Mouse (Mus musculus) right cerebral cortex, postnatal 25 days (tissue): ENCODE measurements at regions not wholly inside any gene's neighbourhood (a gene's known extent, or its start where the extent isn't known, plus 50 kb on each side); places are given as distances from the start of the nearest gene placed in this dataset.
A peak's percentile ranks its signal among the peaks of the same experiment; 100 is the strongest.

Experiments used
- DNase-seq: peaks from one replicate; pipeline ENCODE4 v3.0.0; 2022

- DNase-seq = no peak
Measured at GRCm38 (mm10) chr1:90406663-90407062, 196.1 kb upstream of the Cops8 start.

GRCm38 (mm10) chr1:90408504-90409215, 194.1 kb upstream of the Cops8 start:
- no peak for DNase-seq

- DNase-seq = no peak
Measured at GRCm38 (mm10) chr1:90409236-90409635, 193.5 kb upstream of the Cops8 start.

- no peak for DNase-seq
Measured at GRCm38 (mm10) chr1:90412511-90413045, 190.2 kb upstream of the Cops8 start.

DNA sequence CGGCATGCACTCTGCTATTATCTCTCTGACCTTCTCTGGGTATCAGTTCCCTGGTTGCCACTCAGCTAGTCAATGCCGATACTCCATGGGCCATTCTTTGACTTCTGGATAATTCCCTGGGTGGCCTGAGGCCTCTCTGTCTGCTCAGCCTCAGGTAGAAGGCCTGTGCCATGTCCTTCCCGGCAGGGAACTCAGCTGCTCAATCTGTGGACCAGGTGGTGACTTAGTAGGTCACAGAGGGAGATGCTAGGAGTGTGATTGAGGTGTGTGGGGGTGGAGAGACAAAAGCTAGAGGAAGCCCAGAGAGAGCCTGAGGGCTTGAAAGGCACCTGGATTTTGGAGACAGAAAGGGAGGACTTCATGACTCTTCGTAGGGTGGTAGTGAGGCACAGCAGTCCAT, 188.0 kb upstream of the Cops8 start:
- no peak for DNase-seq

DNA sequence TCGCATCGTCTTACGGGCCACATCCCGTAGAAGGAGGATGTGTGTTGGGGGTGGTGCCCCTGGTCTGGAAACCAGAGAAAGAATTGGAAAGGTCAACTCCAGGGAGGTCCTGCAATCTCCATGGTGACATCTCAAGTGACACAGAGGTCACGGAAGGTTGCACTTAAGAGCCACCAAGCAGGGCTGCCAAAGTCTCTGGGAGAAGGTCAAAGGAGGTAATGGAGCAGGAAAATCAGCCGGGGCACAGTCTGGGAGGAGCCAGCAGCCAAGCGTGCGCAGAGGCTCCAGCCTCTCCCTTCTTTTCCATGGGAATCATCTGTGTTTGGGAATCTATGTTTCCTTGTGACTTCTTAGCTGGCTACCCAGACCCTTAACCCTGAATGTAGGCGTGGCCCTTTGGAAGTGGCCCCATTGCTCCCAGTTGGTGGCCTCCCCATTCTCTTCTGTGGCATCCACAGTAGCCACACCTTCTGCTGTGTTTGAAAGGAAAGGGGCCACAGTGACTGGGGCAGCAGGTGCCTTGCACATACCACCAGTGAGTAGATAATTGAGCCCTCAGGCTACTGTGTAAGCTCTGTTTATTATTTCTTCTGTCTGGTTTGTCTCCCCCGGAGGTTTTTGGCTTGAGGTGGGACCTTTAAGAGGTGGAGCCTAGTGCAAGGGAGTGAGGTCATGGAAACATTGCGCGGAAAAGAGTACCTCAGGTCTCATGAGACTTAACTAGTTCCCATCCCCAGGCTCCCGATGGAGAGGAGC, 178.5 kb upstream of the Cops8 start:
- no peak for DNase-seq

- DNase-seq = no peak
Measured at GRCm38 (mm10) chr1:90428334-90428733, 174.4 kb upstream of the Cops8 start.

- no peak for DNase-seq
Measured at GRCm38 (mm10) chr1:90428774-90429173, 174.0 kb upstream of the Cops8 start.

DNA sequence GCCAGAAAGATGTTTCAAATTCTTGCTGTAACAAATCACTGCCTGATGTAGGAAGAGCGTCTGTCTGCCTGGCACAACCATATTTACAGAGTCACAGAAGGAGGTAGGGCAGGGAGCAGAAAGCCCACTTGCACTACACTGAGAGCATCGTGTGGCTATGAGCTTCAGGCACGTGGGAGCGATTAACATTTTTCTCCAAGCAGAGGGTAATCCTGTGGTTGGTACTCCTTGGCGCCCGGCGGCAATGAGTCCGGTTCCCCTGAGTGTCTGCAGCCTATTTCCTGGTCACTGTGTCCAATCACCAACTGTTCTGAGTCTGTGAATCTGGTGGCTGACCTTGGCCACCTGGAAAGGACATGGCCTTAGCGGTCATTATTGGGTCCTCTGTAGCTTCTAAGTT, 172.3 kb upstream of the Cops8 start:
- no peak for DNase-seq

DNA sequence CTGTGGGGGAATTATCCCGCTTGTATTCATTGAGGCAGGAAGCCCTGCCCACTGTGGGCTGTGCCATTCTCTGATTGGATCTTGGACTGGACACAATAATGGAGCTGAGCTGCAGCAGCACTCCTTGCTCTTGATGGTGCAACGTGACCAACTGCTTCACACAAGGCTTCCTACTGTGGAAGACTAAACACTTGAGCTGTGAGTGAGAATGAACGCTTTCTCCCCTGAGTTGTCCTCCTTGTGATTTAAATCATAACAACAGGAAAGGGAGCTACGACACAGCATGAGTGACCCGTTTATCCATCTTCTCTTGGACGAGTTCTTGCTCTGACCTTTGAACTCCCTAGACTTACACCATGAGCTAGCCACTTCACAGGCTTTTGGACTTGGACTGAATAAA, 171.0 kb upstream of the Cops8 start:
- no peak for DNase-seq

- no peak for DNase-seq
Measured at GRCm38 (mm10) chr1:90433911-90434310, 168.9 kb upstream of the Cops8 start.

- no peak for DNase-seq
Measured at GRCm38 (mm10) chr1:90440638-90441037, 162.1 kb upstream of the Cops8 start.

DNA sequence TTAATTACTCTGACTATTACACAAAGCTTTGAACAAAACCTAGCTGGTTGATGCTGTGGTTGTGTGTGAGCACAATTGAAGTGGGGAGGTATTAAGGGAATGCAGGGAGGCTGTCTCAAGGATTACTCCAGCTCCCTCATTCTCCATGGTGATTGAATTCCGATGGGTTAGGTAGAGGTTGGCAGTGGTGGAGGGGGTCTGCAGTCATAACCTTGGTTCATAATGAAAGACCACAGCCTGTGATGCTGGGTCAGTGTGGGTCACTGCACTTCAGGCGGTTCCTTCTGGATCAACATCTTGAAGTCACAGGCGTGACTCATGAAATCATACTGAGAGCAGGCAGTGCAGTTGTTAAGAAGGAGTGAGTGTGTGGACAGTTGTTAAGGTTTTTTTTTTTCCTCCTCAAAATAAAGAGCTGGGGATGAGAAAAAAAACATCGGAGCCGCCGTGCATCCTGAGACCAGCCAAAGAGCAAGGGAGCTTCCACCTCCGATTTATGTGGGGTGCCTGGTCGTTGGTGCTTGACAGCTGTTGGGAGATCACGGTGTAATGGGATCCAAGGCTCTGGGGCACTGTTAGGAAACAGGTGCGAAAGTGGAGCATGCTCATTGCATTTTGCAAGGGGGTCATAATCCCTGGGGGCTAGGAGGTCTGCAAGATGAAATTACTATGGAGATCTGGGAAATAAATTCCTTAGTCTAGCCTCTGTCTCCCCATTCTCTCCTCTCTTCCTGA, 161.5 kb upstream of the Cops8 start:
- DNase-seq = no peak

DNA sequence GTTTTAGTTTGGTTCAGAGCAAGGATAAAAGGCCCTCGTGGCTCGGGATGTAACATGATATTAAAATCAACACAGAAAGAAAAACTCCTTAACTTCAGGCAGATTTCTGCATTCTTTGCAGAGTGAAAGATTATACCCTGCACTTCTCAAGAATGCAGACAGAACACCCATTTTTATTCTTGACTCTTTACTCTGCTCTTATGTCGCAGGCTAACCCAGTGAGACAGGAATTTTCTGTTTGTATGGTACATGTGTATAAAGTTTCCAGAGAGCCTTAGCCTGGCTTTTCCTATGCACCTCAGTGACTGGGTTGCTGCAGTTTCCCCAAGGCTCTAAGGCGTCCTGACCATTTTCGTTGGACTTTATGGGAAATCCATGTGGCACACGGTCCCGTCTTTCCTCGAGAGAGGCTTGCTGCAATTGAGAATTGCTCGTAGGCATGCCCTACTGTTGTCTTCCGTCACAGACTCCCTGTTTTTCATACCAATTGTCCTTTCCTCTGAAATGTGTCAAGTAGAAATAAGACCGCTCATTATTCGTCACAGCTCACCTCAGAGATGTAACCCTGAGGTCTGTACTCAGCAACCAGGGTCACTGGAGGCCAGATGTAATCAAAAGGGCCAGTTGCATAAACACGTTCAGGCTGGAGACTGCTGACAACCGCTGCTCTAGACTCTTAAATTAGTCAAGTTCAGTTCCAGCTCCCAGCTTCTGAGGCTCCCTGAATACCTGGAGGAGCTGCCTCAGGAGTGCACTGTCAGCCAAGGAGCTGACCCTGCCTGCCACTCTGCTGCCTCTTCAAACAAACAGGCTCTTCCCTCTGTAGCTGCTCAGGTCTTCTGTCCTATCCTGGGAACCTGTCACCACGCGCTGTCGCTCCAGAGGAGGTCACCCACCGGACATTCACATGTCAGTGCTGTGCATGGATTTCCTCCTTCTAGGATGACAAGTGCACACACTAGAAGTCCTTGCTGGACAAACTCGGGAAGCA, 160.2 kb upstream of the Cops8 start:
- DNase-seq = no peak

GRCm38 (mm10) chr1:90449571-90450226, 153.1 kb upstream of the Cops8 start:
- DNase-seq = no peak

DNA sequence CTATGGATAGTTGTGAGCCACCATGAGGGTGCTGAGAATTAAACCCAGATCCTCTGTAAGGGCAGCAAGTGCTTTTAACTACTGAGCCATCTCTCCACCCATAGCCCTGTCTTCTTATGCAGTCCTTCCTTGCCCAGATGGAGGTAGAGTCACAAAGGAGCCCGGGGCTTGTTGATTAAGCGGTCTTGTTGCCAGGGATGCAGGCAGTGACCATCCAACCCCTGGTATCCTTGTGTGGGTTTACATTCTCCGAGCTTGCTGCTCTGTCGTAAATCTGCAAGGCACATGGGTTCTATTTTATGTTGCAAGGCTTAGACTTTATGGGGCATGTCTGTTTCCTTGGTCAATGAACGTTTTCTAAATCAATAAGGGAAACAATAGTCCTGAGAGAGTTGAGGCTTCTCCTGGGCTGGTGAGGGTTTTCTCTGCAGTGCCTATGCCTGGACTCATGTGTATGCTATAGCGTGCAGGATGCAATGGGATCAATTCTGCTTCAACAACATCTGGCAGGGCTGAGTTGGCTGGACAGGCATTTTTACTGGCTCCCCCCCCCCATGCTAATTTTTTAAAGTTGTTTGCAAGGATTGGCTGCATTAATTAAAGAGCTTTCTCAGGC, 150.7 kb upstream of the Cops8 start:
- no peak for DNase-seq

DNA sequence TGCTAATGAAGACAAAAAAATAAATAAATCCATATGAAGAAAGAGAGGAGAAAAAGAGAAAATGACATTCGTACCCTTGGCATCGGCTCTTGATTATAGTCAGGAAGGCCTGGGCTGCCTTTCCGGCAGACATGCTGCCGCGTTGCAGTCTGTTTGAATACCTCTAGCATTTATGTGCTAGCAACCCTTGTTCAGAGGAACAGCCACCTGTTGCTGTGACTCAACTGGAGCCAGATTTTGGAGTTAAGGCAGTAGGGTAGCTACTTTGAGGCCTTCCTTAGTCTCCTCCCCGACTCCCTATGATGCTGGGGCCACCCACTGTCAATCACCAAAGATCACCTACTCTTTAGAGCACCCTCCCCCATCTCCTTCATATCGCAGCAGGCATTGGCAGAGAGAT, 148.5 kb upstream of the Cops8 start:
- DNase-seq = no peak

DNA sequence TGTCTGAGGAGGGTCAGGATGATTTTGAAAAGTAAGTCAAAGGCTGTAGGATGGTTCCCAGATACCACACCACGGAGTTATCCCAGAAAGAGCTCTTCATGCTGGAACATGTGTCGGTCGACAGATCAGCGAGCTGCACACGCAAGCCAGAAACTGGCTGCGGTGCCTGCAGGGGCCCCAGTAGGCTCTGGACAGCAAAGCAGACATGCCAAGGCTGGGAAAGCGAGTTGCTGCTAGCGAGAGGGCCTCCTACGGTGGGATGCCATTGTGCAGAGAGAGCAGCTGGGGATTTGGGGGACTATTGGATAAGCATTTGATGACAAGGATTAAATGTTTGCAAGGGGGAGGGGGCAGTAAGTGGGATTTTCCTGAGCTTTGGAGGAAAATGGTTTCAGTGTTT, 145.4 kb upstream of the Cops8 start:
- DNase-seq = no peak

DNA sequence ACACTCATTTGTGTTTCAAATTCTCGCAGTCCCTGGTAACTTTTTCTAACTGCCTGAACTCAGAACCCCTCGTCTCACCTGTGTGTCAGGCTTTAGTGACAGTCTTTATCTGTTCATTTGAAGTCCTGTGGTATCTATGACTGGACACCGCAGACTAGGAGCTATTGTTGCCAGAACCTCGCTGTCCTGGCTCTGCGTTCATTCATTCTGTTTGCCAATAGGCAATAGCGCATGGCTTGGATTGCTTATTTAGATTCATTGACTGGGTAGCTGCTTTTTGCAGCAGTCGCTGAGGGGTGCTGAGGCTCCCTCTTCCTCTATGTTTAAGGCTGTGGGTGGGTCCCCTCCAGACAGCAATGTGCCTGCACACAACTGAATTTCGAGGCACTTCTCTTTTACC, 144.6 kb upstream of the Cops8 start:
- no peak for DNase-seq

DNA sequence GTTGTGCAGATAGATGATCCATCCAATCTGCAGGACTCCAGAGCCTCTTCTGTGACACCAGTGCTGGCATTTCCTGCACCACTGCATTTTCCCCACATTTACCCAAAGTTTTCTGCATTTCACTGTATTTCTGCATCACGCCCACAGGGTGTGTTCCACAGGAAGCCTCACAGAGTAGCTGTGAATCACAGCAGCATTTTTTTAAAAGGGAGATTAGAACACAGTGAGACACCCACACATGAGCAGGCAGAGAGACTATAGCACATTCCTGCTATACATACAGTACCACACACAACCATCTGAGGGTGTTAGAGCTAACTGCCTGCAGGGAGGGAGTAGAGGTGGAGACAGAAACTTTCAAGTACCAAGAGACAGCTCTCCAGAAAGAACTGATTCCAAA, 141.1 kb upstream of the Cops8 start:
- DNase-seq = peak; percentile 19

DNA sequence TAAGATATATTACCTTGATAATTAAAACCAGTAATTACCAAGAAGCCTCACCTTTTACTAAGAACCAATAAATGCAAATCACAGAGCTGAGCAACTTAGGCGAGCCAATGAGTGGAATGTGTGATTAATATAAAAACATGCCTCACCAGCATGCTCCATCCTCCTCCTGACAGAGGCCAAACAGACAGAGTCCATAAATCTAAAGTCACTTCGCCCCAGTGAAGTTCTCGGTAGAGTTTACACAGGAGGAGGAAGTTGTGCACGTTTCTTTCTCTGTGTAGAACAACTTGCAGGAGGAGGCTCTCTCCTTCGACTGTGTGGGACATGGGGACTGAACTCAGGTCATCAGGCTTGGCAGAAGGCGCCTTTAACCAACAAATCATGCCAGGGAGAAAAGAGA, 139.5 kb upstream of the Cops8 start:
- DNase-seq = no peak
